ENCODE assay signal across 9 mouse cellular contexts in genomic region chr16:42268843-42269586, GRCm38 (mm10).
DNase-seq lines count a peak whose midpoint lies in the region; ATAC-seq and TF ChIP-seq lines count a peak whose summit lies in the region.
"Had no signal": no experiment of that assay in that cellular context is flagged by ENCODE, and none has a peak within 500 bp of the region (broad histone marks: within the 10 kb centered on the region; RNA-seq: fewer than 3 reads in every experiment).

No protein-coding gene starts in this region.

- TF ChIP-seq CTCF in heart, adult 2 months (IDR thresholded peaks at IDR 0.05): no peak

- no peak for TF ChIP-seq EP300 in heart, adult 2 months (IDR thresholded peaks at IDR 0.05; ENCODE audit: insufficient read depth, low read depth, low read length)

- H3K27ac ChIP-seq in heart, adult 2 months: no peak overlapping the region
- no peak overlapping the region for H3K27ac ChIP-seq in intestine, embryonic 16.5 days (ENCODE audit: low read length)
- H3K27ac ChIP-seq: embryonic facial prominence, embryonic 12.5 days had no signal

- WGBS in heart, adult 2 months: 58% methylated on average over 2 of the region's 2 CpGs
- whole genome bisulfite sequencing in intestine, embryonic 16.5 days: 36% methylated on average over 2 of the region's 2 CpGs

- no peaks in the 10 kb centered on the region for H3K27me3 ChIP-seq in heart, adult 2 months (ENCODE audit: control insufficient read depth, insufficient read depth, low read length)
- no peaks in the 10 kb centered on the region for H3K27me3 ChIP-seq in intestine, embryonic 16.5 days (replicated peaks; ENCODE audit: control insufficient read depth, insufficient read depth, low read length)
- H3K27me3 ChIP-seq: embryonic facial prominence, embryonic 12.5 days had no signal

- H3K79me2 ChIP-seq in heart, adult 2 months (replicated peaks; ENCODE audit: control insufficient read depth, insufficient read depth, low read length): no peaks in the 10 kb centered on the region

- no peak for TF ChIP-seq POLR2A in heart, adult 2 months (IDR thresholded peaks at IDR 0.05; ENCODE audit: insufficient read depth, low read depth, low read length)

- H3K4me3 ChIP-seq in heart, adult 2 months: no peak overlapping the region
- no peak overlapping the region for H3K4me3 ChIP-seq in intestine, embryonic 16.5 days (ENCODE audit: low read length)
- H3K4me3 ChIP-seq: embryonic facial prominence, embryonic 12.5 days had no signal

- H3K9ac ChIP-seq in heart, adult 2 months (ENCODE audit: low read depth, low read length): no peak overlapping the region
- H3K9ac ChIP-seq in intestine, embryonic 16.5 days (ENCODE audit: low read depth, low read length): no peak overlapping the region
- H3K9ac ChIP-seq: embryonic facial prominence, embryonic 12.5 days had no signal

- H3K9me3 ChIP-seq in intestine, embryonic 16.5 days (ENCODE audit: control insufficient read depth, low read length): no peaks in the 10 kb centered on the region
- H3K9me3 ChIP-seq: embryonic facial prominence, embryonic 12.5 days had no signal

- DNase-seq in heart, postnatal 10 days: peak; percentile 15 to 31
- DNase-seq in heart, adult 2 months: no peak
- peak; percentile 64 to 69 for DNase-seq in frontal cortex, postnatal 14 days (ENCODE audit: low spot score in 2 of 2)
- peak; percentile 73 to 84 for DNase-seq in layer of hippocampus, postnatal 14 days (ENCODE audit: low spot score in 2 of 2)
- DNase-seq in mesoderm, embryonic 11.5 days (ENCODE audit: low read depth, low spot score): peak; percentile 90
- no peak for DNase-seq in adrenal gland, adult 18-20 months (ENCODE audit: low spot score in 2 of 2)
- no peak for DNase-seq in ovary, adult 18-20 months (ENCODE audit: low spot score)

- no peak overlapping the region for H3K4me2 ChIP-seq in intestine, embryonic 16.5 days (ENCODE audit: low read depth, low read length)
- H3K4me2 ChIP-seq: embryonic facial prominence, embryonic 12.5 days had no signal

- no peaks in the 10 kb centered on the region for H3K36me3 ChIP-seq in heart, adult 2 months (ENCODE audit: control insufficient read depth, insufficient read depth, low read length)
- H3K36me3 ChIP-seq in intestine, embryonic 16.5 days (ENCODE audit: control insufficient read depth, insufficient read depth, low read length): no peaks in the 10 kb centered on the region
- H3K36me3 ChIP-seq: embryonic facial prominence, embryonic 12.5 days had no signal

- no peak for ATAC-seq in intestine, embryonic 16.5 days

- no peaks in the 10 kb centered on the region for H3K4me1 ChIP-seq in heart, adult 2 months (ENCODE audit: control insufficient read depth, insufficient read depth, low read length)
- no peaks in the 10 kb centered on the region for H3K4me1 ChIP-seq in intestine, embryonic 16.5 days (ENCODE audit: control insufficient read depth, insufficient read depth, low read length)

- intact Hi-C loops in heart, postnatal 10 days (cut with DNase I): no loop called here
- intact Hi-C loops in heart, adult 2 months (cut with DNase I): no loop called here

Comparison
In these comparisons a context has a peak if more than half of its experiments do, and no peak if none do; other contexts are left out.
1. DNase-seq: peak in heart, postnatal 10 days (2 of 2), frontal cortex, postnatal 14 days (2 of 2), layer of hippocampus, postnatal 14 days (2 of 2) and mesoderm, embryonic 11.5 days (single experiment); none in heart, adult 2 months (0 of 2), adrenal gland, adult 18-20 months (0 of 2) and ovary, adult 18-20 months (single experiment).